Mouse (Mus musculus): Measurements from ENCODE around the gene Sox3.
A peak's percentile ranks its signal among the peaks of the same experiment; 100 is the strongest.

The Sox3 gene

GRCm38 (mm10) chrX:60892801-60893681, at the start of gene Sox3:
TSS of gene Sox3 (minus strand) at chrX:60893430.
- DNase-seq (ENCODE audit: low read depth, low spot score): peak; percentile 64

GRCm38 (mm10) chrX:60940225-60940624, 47.0 kb upstream of the Sox3 start:
- DNase-seq (ENCODE audit: low read depth, low spot score): no peak

DNA sequence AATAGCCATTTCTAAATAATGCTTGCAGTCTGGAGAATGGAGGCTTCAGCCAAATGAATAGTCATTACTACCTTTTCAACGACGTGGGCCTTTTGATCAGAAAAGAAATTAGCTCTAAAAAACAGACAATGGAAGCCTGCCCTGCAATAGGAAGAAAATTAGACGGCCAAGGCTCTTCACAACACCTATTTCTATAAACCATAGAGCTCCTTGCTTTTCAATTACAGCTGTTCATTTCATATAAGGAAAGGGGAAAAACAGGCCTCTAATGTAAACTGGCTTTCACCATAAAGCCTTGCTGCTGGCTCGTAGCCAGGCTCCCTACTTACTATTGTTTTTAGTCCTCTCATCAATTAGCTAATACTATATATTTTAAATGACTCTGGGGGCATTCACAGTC, 6.3 kb upstream of the Sox3 start:
- DNase-seq (ENCODE audit: low read depth, low spot score): no peak

DNA sequence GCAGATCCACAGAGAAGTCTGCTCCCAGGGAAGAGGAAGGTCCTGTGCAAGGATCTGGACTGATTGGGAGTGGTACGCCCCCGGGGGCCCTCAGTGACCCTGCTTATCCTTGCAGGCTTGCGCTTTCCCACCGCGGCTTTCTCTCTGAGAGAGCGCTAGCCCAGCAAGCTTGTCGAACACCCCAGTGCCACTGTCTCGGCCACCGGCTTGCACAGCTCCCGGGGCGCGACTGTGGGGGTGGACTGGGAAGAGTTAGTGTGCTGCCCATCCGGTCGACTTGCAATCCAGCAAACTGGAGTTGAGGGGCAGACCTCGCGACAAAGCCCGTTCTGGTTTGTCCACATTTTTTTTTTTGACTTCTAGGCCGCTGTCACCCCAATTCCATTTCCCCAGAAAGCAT, 5.4 kb upstream of the Sox3 start:
- no peak for DNase-seq (ENCODE audit: low read depth, low spot score)

DNA sequence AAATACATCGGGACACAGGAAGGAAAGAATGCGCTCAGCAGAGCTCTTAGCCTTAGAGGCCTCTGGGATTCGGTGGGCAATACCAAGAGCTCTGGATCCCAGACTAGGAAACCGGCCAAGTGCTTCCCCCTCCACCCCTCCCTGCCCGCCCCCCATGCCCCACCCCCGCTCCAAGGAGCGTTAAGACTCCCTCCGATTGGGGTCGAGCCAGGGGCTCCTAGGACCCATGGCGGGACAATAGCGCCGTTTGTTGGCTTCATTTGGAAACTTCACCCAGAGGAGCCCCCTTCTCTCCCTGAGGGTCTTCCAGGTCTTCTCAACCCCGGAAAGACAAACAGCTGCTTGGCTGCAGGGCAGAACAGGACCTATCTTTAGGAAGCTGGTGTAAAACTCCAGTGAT, 3.1 kb upstream of the Sox3 start:
- no peak for DNase-seq (ENCODE audit: low read depth, low spot score)

DNA sequence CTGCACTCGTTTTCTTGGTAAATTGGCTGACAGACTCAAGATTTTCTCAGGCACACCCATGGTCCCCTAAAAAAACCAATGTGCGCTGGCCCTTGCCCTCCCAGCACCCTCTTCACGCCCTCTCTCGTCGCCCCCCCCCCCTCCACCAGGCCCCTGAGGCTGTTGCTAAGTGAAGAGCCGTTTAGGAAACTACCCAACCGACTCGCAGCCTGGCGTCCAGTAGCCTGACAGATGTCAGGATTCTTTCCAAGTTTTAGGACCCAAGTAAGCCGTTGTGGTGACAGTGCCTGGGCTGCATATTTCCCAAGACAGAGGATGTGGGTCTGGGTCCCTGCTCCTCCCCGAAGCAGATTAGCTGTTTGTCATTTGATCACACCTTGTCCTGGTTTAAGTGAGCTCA, 2.2 kb upstream of the Sox3 start:
- no peak for DNase-seq (ENCODE audit: low read depth, low spot score)

DNA sequence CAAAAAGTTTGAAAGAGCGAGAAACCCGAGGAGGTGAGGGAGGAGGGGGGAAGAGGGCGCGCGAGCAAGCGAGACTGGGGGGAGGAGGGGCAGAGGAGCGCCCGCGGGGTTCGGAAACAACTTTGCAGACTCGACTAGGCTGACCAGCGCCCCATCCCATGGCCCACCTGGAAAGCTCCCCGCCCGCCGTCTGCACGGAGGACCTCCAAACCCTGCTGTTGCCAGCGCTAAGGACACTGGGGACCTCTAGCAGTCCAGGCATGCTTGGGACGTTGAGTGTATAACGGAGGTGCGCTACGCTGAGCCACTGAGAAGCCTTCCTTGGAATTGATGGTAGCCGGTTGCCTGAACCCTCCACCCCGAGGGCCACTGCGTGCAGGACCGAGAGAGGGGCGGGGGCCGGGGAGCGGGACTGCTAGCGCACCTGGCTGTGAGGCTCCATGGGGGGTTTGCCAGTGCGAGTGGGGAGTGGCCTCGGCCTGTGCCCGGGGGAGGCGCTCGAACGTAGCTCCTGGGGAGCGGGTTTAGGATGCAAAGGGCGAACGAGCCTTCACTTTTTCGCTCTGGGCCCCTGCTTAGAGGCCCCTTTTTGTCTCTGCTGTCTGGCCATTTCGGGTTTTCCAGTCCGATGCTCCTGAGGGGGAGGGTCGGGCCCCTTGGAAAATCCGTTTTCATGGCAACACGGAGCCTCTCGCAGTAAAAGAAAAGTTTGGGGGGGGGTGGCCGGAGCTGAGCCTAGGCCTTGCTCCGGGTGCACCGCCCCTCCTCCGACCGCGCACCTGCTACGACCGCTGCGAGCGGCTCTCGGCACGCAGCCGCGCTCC, 702 bp upstream of the Sox3 start:
- DNase-seq (ENCODE audit: low read depth, low spot score): peak; percentile 24

DNA sequence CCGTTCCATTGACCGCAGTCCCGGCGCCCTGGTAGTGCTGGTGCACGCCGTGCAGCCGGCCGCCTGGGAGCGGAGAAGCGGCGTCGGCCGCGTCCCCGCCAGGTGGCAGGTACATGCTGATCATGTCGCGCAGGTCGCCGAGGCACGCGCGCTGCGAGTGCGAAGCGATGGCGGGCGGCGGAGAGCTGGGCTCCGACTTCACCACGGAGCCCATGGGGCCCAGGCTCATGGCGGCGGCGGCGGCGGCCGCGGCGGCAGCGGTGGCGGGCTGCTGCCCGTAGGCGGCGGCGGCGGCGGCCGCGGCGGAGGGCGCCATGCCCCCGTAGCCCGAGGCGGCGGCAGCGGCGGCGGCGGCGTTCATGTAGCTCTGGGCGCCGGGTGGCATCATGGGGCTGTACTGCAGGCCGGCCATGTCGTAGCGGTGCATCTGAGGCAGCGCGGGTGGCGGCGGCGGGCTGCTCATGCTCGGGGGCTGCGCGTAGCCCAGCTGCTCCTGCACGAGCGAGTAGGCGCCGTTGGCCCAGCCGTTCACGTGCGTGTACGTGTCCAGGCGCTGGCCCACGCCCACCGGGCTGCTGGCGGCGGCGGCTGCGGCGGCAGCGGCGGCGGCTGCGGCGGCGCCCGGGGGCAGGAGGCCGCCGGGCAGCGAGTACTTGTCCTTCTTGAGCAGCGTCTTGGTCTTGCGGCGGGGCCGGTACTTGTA, 981 bp downstream of the Sox3 start:
- DNase-seq (ENCODE audit: low read depth, low spot score): no peak

- DNase-seq (ENCODE audit: low read depth, low spot score): no peak
Measured at GRCm38 (mm10) chrX:60891329-60892095, 1.7 kb downstream of the Sox3 start.

DNA sequence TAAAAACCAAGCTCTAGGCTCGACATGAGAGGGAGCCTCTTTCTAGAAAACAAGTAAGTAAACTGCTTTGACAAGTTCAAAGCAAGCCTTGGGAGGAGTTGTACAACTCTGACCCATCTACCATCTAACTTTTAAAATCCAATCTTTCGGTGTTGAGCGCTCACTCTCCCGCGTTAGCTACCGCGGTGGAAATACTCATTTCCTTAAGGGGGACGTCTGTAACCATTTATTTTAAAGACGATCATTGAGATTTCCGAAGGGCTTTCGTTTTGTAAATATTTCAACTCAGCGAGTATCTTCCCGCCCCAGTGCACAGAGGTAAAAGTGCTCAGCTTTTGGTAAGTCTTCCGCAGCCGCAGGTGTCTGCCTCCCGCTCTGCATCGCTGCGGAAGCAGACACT, 2.6 kb downstream of the Sox3 start:
- no peak for DNase-seq (ENCODE audit: low read depth, low spot score)

DNA sequence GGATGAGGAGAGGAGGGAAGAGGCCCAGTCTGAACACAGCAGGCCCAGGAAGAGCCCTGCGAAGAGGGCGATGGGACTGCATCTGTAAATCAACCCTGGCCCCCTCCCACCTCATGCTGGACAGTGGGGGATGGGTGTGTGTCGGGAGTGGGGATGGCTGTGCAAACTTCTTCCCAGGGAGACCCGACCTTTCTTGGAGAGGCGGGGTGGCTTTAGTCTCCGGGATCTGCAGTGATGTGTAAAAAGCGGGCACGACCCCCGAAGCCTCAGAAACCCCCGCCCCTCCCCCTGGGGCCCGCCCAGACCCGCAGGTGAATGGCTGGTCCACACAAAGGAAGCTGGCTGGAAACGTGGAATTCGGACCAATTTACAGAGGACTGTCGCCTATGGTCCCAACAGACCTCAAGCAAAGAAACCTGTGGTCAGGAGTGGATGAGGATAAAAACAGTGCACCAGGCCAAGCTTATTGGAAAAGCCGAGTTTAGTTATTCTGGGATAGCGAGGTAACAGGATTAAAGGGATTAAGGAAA, 3.2 kb downstream of the Sox3 start:
- DNase-seq (ENCODE audit: low read depth, low spot score): no peak

Measured in ES-CJ7 (cell line).